Mouse (Mus musculus): ENCODE measurements around the gene Hoga1. TPM values are rescaled to one million over a fixed set of nuclear protein-coding genes. Genes with fewer than 3 reads are reported as not detected.

Gene Hoga1
- 2.4 and 2.7 TPM in 2 replicates for polyA plus RNA-seq (2012; rRNA removed)

DNA sequence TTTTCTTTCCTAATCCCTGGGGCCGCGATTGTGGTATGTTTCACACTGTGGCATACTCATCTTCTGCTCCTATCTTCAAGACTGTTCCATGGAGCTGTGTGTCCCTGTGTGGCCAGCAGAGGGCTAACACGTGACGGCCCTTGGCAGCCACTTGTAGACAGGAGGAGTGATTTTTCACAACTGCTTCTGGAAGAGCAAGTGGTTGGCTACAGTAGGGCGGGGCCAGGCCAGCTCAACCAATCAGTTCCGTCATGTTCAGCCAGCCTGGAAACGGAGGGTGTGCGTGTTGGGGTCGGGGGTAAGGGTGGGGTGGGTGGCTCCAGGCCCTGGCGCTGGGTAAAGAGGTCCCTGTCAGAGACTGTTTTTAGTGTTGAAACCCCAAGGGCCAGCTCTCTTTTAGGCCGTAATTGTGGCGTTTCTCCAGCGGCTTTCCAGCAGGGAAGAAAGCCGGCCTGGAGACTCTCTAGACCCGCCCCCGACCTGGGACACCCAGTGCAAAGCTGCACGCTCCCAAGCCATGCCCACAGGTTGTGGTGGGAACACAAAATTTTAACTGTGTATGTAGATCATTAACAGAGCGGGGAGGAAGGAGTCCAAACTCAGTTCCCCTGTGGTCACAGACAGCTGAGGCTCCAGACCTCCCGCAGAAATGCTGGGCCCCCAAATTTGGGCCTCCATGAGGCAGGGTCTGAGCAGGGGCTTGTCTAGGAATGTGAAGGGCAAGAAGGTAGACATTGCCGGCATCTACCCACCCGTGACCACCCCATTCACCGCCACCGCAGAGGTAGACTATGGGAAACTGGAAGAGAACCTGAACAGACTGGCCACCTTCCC is at the start of gene Hoga1:
Hoga1 (plus strand) TSS at position 342 of the 834 bp plus-strand sequence.
- DNase-seq (ENCODE audit: low spot score) = no peak

DNA sequence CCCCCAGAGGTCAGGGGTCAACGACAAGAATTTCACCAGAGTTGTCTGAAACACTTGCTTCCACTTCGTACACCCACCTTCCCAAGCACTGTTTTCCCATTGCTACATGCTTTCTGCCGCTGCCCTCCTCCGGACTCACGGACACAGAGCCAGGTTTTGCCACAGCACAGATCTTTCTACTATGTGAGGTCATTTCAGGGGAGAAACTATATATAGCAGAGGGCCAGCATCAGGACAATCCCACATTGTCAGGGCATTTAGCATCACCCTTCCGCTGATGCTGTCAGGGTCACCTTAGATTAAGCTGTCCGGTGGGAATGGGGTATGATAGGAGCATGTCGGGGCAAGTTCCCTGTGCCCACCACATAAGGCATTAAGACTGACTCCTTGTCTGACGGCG is 48.3 kb upstream of the Hoga1 start:
- DNase-seq (ENCODE audit: low spot score) = no peak

DNA sequence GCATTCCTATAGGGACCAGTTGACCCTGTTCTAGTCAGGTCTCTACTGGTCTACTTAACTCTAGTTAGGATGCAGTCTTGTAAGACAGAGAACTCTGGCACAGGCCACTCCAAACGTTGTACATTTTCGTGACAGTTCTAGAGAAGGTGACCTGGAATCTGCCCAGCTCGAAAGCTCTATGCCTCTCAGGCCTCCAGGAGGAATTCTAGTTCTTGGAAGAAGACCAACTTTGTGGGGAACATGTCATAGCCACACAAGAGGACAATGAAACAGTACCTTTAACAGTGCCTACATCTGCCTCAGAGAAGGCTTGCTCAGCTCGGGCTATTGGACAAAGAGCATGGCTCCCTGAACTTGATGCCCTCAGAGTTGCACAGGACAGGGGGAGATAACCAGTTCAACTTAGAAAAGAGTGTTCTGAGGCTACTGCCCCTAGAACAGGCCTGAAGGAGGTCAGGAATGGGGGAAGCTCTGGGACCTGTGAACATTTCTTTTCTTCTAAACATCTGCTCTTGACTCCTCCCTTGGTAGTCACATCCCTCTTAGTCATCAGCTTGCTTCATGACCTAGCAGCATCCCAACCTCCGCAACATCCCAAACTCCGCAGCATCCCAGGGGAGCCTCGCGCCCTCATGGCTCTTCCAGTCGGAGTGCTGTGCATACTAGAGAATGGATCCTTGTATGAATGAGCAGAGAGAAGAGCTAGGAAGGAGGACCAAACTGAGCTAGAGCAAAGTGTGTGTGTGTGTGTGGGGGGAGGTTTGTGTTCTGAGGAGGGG is 46.5 kb upstream of the Hoga1 start:
- DNase-seq (ENCODE audit: low spot score) = no peak

DNA sequence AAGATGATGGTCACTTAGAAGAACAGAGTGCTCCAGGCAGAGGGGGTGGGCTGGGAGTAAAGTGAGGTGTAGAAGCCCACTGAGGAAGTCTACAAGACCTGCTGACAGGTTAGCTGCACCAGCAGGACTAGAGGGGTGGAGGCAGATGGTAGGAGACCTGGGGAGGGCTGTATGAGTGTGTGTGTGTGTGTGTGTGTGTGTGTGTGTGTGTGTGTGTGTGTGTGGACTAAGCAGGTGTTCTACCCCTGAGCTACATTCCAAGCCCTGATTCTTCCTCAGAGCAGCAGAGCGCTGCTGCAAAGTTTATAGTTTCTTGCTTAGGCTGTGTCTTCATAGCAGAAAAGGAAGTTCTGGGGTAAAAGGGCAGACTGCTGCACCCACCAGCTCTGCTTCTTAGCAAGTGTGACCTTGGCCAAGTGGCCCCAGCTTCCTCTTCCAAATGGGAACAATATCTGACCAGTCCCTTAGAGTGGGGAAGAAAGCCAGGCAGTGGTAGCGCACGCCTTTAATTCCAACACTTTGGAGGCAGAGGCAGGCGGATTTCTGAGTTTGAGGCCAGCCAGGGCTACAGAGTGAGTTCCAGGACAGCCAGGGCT is 45.6 kb upstream of the Hoga1 start:
- no peak for DNase-seq (ENCODE audit: low spot score)

DNA sequence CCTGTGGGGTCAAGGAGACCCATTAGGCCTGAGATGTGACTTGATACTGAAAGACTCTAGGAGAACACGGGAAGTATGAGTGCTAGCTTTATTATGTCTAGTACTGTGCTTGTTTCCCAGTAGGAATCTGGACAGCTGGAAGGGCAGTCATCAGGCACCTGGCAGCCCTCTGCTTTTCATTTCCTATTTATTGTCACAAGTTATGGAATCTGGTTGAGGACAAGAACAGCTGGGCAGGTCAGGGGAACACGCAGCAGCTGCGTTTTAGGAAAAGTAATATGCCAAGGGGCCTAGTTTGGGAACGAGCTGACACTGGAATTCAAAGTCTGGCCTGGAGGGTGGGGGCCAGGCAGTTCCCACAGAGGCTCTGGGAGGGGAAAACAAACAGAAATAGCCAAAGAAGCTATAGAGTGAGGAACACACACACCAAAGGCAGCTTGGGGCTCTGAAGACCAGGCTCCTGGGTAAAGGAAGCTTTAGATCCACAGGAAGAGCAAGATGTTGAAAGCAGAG is 44.9 kb upstream of the Hoga1 start:
- DNase-seq (ENCODE audit: low spot score) = no peak

DNA sequence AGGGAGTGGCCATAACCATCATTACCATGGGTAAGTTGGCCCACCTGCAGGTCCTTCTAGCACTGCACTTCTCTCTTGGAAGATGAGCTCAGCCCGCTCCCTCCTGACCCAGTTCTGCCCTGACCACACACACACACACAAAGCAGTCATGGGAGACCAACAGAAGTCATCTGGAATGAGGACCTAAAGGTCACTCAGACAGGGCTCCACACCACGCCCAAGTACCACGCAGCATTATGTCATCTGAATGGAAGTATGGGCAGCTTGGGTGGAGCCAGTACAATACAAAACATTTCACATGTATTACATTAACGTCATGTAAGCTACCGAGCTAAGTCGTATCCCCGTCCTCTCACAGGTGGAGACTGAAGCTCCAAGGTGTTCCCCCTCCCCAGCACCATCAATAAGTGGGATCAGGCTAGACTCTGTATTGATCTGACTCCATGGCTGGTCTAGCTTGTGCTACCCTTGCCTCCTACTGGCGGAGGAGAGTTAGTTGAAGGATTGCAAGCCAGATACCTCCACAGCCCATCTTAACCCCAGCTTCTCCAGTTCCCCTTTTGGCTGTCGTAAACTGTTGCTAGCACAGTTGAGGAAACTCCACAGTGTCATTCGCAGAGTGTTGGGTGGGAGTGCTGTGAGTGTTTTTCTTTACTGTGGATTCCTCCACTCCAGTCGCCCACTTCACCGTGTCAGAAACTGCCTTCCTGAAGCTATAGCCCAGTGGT is 44.0 kb upstream of the Hoga1 start:
- no peak for DNase-seq (ENCODE audit: low spot score)

DNA sequence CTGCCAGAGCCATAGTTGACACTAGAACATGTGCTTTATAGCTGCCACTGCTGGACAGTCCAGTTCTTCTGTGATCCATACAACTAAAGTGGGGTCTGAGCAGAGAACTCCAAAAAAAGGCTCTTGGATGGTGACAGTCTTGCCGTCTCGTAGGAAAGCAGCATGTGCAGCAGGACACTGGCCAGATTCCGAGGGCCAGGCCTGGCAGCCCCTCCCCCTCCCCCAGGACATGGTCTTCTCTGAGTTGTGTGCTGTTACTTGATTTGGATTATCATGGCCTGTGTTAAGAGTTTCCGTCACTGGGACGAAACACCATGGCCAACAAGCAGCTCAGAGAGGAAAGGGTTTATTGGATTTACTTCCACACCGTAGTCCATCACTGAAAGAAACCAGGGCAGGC is 41.2 kb upstream of the Hoga1 start:
- no peak for DNase-seq (ENCODE audit: low spot score)

DNA sequence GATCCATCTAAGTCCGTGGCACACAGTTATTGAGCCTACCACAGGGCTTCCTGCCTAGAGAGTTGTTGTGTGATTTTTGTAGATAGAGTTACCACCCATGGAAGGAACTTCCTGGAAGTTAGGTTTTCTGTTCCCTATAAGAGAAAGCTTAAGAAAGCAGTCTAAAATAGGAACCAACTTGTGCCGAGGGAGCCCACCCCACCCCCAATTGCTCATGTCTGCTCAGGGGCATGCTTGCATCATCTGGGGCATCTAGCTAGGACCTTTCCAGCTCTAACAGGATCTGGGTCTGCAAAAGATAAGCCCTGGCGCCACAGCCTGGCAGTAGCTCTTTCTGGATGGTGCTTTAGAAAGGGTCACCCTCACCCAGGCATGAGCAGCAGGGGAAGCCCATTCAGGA is 39.8 kb upstream of the Hoga1 start:
- DNase-seq (ENCODE audit: low spot score) = no peak

DNA sequence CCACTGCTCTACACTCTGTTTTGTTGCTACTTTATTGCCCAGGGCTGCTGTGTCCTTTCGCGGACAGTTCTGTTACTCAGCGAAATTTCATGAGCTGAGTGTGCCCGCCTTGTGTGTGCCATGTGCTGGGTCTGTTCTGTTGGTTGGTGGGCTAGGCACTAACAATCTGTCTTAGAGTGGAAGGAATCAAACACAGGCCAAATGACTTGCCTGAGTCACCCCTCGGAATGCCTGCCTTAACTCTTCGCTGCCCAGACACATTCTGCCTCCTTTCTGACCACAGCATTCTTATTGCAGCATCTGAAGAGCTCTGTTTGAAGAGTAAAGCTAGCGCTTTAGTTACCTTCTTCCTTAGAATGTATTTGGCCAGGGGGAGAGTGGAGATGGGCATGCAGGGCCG is 38.8 kb upstream of the Hoga1 start:
- DNase-seq (ENCODE audit: low spot score) = no peak

DNA sequence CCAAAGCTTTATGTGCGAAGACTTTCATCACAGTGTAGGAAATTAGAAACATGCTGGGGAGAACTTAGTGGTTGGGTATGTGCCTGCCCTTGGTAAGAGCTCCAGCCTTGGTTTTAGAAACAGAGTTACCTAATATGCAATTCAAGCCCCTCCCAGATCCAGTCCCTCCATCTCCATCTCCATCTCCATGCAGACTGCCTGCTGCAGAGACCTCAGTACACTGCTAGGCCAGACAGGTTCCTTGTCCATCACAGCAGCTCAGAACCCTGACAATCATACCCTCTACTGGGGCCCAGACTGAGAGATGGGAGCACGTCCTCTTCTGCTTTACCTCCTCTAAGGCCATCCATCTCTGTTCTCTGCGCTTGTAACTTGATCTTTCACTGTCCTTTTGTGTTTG is 36.8 kb upstream of the Hoga1 start:
- DNase-seq (ENCODE audit: low spot score) = no peak

DNA sequence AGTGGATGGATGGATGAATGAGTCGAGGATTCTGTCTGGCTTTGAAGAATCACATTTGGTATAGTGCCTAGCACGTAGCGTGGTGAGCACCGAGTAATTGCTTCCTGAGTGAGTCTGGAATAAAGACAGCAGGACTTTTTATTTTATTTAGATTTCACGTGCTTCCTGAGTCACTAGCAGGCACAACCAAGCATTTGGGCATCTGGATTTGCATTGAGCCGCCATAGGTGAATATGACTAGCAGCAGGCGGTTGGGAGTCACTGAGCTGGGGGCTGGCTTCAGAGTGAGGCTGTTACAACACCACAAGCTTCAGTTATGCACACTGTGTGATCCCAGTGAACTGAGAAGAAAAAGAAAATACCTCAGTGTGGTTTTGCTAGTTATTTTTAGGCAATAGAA is 36.3 kb upstream of the Hoga1 start:
- no peak for DNase-seq (ENCODE audit: low spot score)

DNA sequence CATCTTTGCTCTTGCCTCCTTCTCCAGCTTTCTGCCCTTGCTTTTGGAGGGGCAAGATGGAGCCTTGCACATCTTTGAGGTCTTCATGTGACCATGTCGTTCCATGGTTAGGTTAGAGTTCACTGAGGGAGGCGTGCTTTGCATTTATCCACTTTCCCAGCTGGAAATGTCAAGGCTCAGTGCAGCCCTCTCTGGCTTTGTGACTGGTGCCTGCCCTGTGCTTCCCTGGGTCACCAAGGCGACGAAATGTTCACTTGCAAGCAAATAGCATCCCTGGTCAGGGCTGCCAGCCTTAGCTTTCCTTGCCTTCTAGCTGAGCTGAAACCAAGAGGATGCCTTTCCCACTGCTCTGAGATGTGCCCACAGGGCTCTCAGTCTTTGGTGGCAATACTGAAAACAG is 35.0 kb upstream of the Hoga1 start:
- DNase-seq (ENCODE audit: low spot score) = no peak

DNA sequence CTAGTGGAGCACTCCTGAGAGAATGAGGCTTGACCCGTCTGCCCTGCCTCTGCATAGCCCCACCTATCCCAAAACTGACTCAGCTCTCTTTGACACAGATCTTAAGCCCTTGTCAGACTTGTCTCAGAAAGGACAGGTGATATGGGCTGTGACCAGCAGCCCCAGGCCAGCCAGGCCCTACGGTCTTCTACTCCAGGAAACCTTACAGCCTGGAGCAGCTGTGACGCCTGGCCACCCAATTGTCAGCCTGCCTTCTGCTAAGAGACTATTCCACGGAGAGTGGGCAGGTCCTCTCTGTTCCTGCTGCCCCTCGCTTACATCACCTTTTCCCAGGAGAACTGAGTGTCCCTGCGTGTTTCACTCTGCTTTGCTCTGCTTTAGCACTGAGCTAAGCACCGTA is 34.3 kb upstream of the Hoga1 start:
- DNase-seq (ENCODE audit: low spot score) = no peak

DNA sequence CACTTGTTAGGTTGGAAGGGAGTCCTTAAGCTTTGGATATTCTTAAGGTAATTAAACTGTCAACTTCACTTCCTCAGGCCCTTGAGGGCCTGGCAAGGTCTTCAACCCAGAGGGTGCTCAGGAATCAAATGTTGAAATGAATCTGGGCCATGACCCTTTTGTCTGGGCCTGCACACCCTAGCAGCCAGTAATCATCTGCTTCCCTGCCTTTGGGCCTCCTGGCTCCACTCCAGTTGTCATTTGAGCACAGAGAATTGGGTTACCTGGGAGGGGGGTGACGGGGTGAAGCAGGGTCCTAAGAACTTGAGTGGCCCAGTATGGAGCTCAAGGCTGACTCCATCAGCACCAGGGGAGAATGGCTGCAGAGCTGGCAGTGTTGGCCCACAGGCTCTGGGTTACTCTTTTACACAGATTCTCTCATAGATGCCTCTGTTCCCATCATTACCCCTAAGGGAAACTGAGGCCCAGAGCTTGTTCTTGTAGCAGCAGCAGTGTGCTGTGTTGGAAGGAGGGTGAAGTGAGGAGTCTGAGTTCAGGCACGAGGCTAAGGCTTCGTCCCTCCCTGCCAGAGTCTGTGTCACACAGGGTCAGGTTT is 31.1 kb upstream of the Hoga1 start:
- no peak for DNase-seq (ENCODE audit: low spot score)

DNA sequence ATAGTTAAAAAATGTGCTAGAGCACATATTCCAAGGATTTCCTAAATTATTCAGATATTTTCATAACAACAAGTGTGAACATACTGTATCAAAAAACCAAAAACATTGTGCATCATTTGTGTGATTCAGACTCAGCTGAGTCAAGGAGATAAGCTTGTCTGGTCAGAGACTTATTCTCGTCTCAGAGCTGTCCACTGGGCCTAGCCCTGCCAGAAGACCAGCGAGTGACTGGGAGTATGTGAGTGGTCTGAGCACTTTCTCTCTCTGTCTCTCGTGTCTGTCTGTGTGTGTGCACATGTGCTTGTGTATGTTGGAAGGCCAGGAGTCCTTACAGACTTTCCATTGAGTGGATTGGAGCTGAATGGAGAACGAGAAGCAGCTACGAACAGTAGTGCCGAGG is 30.4 kb upstream of the Hoga1 start:
- DNase-seq (ENCODE audit: low spot score) = no peak

DNA sequence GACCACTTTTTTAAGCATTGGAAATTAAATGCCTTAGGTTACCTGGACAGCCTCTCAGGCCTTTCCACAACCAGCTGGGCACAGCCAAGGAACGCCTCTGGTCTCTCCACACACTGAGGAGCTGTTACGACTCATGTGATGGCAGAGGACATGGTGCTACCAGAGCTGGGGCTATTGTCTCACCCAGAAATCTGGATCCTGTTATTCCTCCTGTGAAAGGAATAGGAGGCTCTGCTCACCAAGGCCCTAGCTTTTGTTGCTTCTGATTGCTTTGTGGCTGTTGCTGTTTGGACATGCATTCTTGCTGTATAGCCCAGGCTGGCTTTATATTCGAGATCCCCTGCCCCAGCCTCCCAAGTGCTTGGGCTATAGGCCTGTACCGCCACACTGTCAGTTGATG is 29.2 kb upstream of the Hoga1 start:
- DNase-seq (ENCODE audit: low spot score) = no peak

DNA sequence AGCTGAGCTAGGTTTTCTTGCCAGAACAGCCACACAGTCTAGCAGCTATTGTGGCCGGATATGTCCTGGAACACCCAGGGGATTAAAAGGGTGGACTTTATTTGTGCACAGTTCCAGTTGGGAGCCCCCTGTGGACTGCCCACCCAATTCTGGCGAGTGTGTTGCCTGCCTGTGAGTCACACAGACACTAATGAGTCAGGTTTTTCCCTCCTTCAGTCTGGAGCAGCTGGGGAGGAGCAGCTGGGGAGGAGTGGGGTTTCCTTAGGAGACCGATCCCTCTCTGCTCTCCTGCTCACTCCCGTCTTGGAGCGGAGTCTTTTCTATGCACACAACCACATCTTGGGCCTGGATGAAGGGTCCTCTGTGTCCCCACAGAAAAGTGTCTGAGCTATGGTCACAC is 28.6 kb upstream of the Hoga1 start:
- no peak for DNase-seq (ENCODE audit: low spot score)

DNA sequence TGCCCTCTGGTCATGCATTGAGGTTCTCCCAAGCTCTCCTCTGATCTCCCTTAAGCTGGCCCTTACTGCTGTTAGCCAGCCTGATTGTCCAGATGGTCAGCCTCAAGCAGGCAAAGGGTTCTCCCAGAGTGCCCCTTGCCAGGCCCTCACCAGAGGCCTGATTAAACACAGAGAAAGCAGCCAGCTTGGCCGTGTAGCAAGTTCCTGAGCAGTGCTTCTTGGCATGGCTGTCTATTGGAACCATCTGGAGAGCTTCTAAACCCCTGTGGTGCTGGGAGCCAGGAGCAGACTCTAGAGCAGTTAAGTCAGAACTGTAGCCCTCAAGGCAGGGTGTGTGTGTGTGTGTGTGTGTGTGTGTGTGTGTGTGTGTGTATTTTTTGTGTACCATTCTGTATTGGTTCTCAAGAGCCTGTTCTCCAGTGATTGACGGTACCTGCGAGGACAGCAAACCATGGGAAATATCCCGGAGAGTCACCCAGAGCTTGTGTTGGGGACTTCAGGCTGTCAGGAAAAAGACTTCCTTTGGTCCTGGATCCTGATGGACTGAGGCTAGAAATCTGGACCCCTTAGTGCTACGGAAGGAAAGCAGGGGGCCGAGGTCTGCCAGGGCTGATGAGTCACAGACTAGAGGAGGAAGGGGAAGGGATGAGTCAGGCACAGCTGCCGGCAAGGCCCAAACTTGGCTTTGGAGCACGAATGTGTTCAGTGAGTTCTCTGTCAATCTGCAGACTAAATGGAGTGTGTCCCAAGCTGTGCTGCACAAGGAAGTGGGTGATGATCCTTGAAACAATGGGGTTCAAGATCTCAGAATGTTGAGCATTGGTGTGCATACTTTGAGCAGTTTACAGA is 27.8 kb upstream of the Hoga1 start:
- DNase-seq (ENCODE audit: low spot score) = no peak

DNA sequence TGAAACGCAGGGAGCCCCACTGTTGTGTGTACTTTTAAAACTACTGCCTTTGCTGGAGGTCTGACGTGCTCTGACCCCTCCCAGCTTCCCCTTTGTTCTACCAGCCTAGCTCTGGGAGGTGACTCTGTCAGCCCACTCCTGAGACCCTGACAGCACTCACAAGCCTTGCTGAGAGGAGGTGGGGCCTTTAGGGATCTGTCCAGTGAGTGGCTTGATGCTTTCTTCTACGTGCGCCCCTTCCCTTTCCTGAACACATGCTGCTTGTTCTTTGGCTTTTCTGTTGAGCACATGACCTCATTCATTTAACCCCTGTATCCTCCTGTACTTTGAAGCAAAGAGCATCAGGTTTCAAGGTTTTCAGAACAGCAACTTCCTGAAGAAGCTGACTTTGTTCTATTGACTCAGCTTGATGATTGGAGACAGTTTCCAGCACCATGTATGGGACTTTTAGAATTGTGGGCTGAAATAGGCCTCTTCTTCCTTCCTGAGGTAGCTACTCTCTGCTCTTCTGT is 26.3 kb upstream of the Hoga1 start:
- DNase-seq (ENCODE audit: low spot score) = no peak
